Mouse (Mus musculus) stomach, embryonic 16.5 days (tissue): ENCODE measurements around the gene Zfp784. TPM values are rescaled to one million over a fixed set of nuclear protein-coding genes. Genes with fewer than 3 reads are reported as not detected.
A peak's percentile ranks its signal among the peaks of the same experiment; 100 is the strongest.
"Not testable (repeated sequence)": the region's sequence is repeated elsewhere in the genome, so short reads cannot be mapped to it uniquely, and the experiment has no call there.

Experiments
- ATAC-seq: fragments of 200-750 bp; cut with Nextera tagmentation; 2 replicates; pipeline ENCODE4 v1.8.0; 2017; ENCODE audit warnings: moderate number of reproducible peaks, moderate TSS enrichment; ENCODE audit not compliant: insufficient read depth, low FRiP score
- H3K27ac ChIP-seq: fragments of 300-500 bp; sonication (generic); 2 replicates; pipeline ENCODE4 v1.5.1; 2014; ENCODE audit warnings: low read length
- H3K27me3 ChIP-seq: fragments of 300-500 bp; sonication (generic); 2 replicates; pipeline ENCODE4 v1.6.1; 2014; ENCODE audit warnings: low read length, control low read depth, mixed read lengths; ENCODE audit not compliant: control insufficient read depth, insufficient read depth
- H3K36me3 ChIP-seq: fragments of 300-500 bp; sonication (generic); 2 replicates; pipeline ENCODE4 v1.6.1; 2014; ENCODE audit warnings: low read length; ENCODE audit not compliant: control insufficient read depth, insufficient read depth
- H3K4me1 ChIP-seq: fragments of 300-500 bp; sonication (generic); 2 replicates; pipeline ENCODE4 v1.6.1; 2014; ENCODE audit warnings: low read length, control low read depth, mixed read lengths; ENCODE audit not compliant: control insufficient read depth, insufficient read depth
- H3K4me2 ChIP-seq: fragments of 300-500 bp; sonication (generic); 2 replicates; pipeline ENCODE4 v1.6.1; 2014; ENCODE audit warnings: low read depth, low read length, mixed read lengths
- H3K4me3 ChIP-seq: fragments of 300-500 bp; sonication (generic); replicated peaks from 2 replicates; pipeline ENCODE4 v1.5.1; 2014; ENCODE audit warnings: mild to moderate bottlenecking, low read length
- H3K9ac ChIP-seq: fragments of 300-500 bp; sonication (generic); 2 replicates; pipeline ENCODE4 v1.6.1; 2014; ENCODE audit warnings: low read length
- H3K9me3 ChIP-seq: fragments of 300-500 bp; sonication (generic); replicated peaks from 2 replicates; pipeline ENCODE4 v1.6.1; 2016; ENCODE audit warnings: low read length, control low read depth; ENCODE audit not compliant: control insufficient read depth
- WGBS: fragments of 180-500 bp; shearing (Covaris S2); extraction: QIAGEN DNeasy Blood & Tissue Kit; methylation state at CpG from one replicate; pipeline ENCODE4 v1.1.7; 2014; 5-methylcytosine and 5-hydroxymethylcytosine counted together
- polyA plus RNA-seq: library from polyadenylated mRNA; unstranded; fragments of >200 nt; fragmentation: Nextera tagmentation; extraction: Ambion mirVana; gene quantifications from 2 replicates; pipeline ENCODE4 v1.2.1, GENCODE M21; 2015

Gene Zfp784
- polyA plus RNA-seq, 1 experiment from 2014 or later: 5.9 TPM

- ATAC-seq: no peak
- Histone ChIP-seq H3K27me3 (no peaks in the 10 kb centered on the region), H3K27ac (no peak overlapping the region), H3K4me3 (0 out of 2 replicates have a peak overlapping the region, but pooled peaks have one; percentile 83), H3K36me3 (peaks cover 46% of the 10 kb centered on the region), H3K9me3 (0 out of 2 replicates have a peak, but pooled peaks cover 2% of the 10 kb centered on the region), H3K4me2 (peak overlapping the region; percentile 55), H3K4me1 (peaks cover 5% of the 10 kb centered on the region), H3K9ac (no peak overlapping the region)
- 87% methylated on average over 27 of the region's 27 CpGs for WGBS
These were observed 25.3 kb downstream of the Zfp784 start for GRCm38 (mm10) chr7:5012681-5013513.

- Histone ChIP-seq H3K4me3 (no peak overlapping the region), H3K4me1 (no peaks in the 10 kb centered on the region), H3K36me3 (peaks cover 58% of the 10 kb centered on the region), H3K9ac (no peak overlapping the region), H3K9me3 (0 out of 2 replicates have a peak, but pooled peaks cover 2% of the 10 kb centered on the region), H3K27ac (no peak overlapping the region), H3K27me3 (no peaks in the 10 kb centered on the region), H3K4me2 (no peak overlapping the region)
- ATAC-seq: no peak
- WGBS: 97% methylated on average over 26 of the region's 26 CpGs
These were observed 30.0 kb downstream of the Zfp784 start for GRCm38 (mm10) chr7:5008229-5008628.

GRCm38 (mm10) chr7:5002876-5003275 lies 35.4 kb downstream of the Zfp784 start:
- not testable (repeated sequence) for H3K4me3 ChIP-seq, ATAC-seq, H3K27me3 ChIP-seq

GRCm38 (mm10) chr7:4999876-5000275 lies 38.4 kb downstream of the Zfp784 start:
- no peak overlapping the region for H3K4me2 ChIP-seq
- no peaks in the 10 kb centered on the region for H3K36me3 ChIP-seq
- H3K27me3 ChIP-seq: no peaks in the 10 kb centered on the region
- H3K9ac ChIP-seq: no peak overlapping the region
- no peak overlapping the region for H3K4me3 ChIP-seq
- ATAC-seq: no peak
- 64% methylated on average over 2 of the region's 2 CpGs for WGBS
- H3K9me3 ChIP-seq: no peaks in the 10 kb centered on the region
- H3K4me1 ChIP-seq: peaks cover 12% of the 10 kb centered on the region
- H3K27ac ChIP-seq: no peak overlapping the region

More at GRCm38 (mm10) chr7:5002876-5003275, 35.4 kb downstream of the Zfp784 start:
- H3K9ac ChIP-seq, H3K27ac ChIP-seq, H3K4me2 ChIP-seq, H3K9me3 ChIP-seq, H3K4me1 ChIP-seq: not testable (repeated sequence)
- WGBS: 69% methylated on average over 8 of the region's 8 CpGs
- peaks cover 12% of the 10 kb centered on the region for H3K36me3 ChIP-seq

- Histone ChIP-seq H3K27me3 (no peaks in the 10 kb centered on the region), H3K9ac (no peak overlapping the region), H3K9me3 (peaks cover 4% of the 10 kb centered on the region; the same call in 1 of the 2 replicates), H3K4me3 (no peak overlapping the region; the same call in 1 of the 2 replicates), H3K4me1 (peaks cover 16% of the 10 kb centered on the region), H3K36me3 (peaks cover 15% of the 10 kb centered on the region), H3K4me2 (peak overlapping the region; percentile 77), H3K27ac (no peak overlapping the region)
- WGBS: 58% methylated on average over 6 of the region's 8 CpGs
- no peak for ATAC-seq
These were observed 41.3 kb downstream of the Zfp784 start for GRCm38 (mm10) chr7:4996934-4997333.

- WGBS: 8% methylated on average over 14 of the region's 26 CpGs
- peak within 1 kb of the TSS; percentile 77 for H3K4me2 ChIP-seq
These were observed 42.0 kb downstream of the Zfp784 start, which contains the start of gene Zfp579 for GRCm38 (mm10) chr7:4996003-4996895. TSS of gene Zfp579 (minus strand) at chr7:4996158.

GRCm38 (mm10) chr7:4995268-4996002 lies 42.8 kb downstream of the Zfp784 start:
- Histone ChIP-seq H3K27ac (peak overlapping the region; percentile 68), H3K9ac (peak overlapping the region; percentile 91), H3K36me3 (peaks cover 15% of the 10 kb centered on the region), H3K27me3 (no peaks in the 10 kb centered on the region), H3K4me1 (peaks cover 16% of the 10 kb centered on the region), H3K9me3 (peaks cover 4% of the 10 kb centered on the region; the same call in 1 of the 2 replicates), H3K4me2 (peak overlapping the region; percentile 77), H3K4me3 (peak overlapping the region; percentile 80)
- ATAC-seq: peak; percentile 55
- WGBS: 4% methylated on average over 19 of the region's 19 CpGs

More at GRCm38 (mm10) chr7:4996003-4996895, 42.0 kb downstream of the Zfp784 start, which contains the start of gene Zfp579:
- ATAC-seq: peak; percentile 91
- peaks cover 15% of the 10 kb centered on the region for H3K36me3 ChIP-seq
- peak within 1 kb of the TSS; percentile 80 for H3K4me3 ChIP-seq
- H3K9ac ChIP-seq: peak within 1 kb of the TSS; percentile 91
- peak within 1 kb of the TSS; percentile 68 for H3K27ac ChIP-seq
- H3K9me3 ChIP-seq: peaks cover 4% of the 10 kb centered on the region; the same call in 1 of the 2 replicates
- H3K27me3 ChIP-seq: no peaks in the 10 kb centered on the region
- peaks cover 16% of the 10 kb centered on the region for H3K4me1 ChIP-seq

- Histone ChIP-seq H3K4me3 (no peak overlapping the region), H3K4me2 (0 out of 2 replicates have a peak overlapping the region, but pooled peaks have one; percentile 15), H3K27ac (no peak overlapping the region), H3K4me1 (peaks cover 16% of the 10 kb centered on the region), H3K9me3 (peaks cover 4% of the 10 kb centered on the region; the same call in 1 of the 2 replicates), H3K36me3 (peaks cover 15% of the 10 kb centered on the region), H3K27me3 (no peaks in the 10 kb centered on the region), H3K9ac (no peak overlapping the region)
- WGBS: 61% methylated on average over 59 of the region's 59 CpGs
- no peak for ATAC-seq
These were observed 44.1 kb downstream of the Zfp784 start for GRCm38 (mm10) chr7:4993999-4994788.
